Mouse (Mus musculus): ENCODE measurements at regions not wholly inside any gene's neighbourhood (a gene's known extent, or its start where the extent isn't known, plus 50 kb on each side); places are given as distances from the start of the nearest gene placed in this dataset.

DNA sequence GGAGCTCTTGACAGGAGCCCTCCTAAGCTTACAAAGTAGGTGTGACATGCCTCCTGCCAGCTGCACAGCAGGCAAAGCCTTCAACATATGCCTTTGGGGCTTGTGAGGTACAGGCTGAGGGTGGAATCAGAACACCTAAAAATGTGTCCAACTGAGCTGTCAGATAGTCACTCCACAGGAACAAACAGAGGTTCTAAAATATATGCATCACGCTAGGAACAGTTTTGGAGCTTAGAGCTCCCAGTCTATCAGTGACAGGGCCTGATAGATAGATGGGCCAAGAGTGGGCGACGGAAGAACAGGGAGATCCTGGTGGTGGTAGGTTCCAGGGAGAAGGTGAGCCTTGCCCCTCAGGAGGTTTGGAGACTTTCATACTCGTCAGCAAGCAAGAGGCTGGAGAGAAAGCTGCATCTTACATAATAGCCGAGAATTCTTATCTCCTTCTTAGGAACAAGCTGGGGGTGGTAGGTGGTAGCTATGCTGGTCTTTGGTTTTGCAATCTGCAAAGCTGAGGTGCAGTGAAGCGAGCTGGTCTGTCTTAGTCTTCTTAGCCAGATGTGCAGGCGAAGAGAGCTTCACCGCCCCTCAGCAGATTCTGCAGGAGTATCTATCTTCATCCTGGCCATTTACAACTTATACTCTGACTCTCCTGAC is 121.5 kb upstream of the Slc30a5 start:
- TF ChIP-seq CTCF (IDR thresholded peaks at IDR 0.05; ENCODE audit: low read depth, low read length) (no peak), POLR2A (IDR thresholded peaks at IDR 0.05; ENCODE audit: borderline replicate concordance, low read depth, low read length) (no peak)

Data from bone marrow macrophage, adult 2 months (primary cell).